Mouse (Mus musculus) embryonic facial prominence, embryonic 11.5 days (tissue): ENCODE measurements around the gene Slc15a5. TPM values are rescaled to one million over a fixed set of nuclear protein-coding genes. Genes with fewer than 3 reads are reported as not detected.

Source experiments
- ATAC-seq: fragments of 200-750 bp; cut with Nextera tagmentation; replicated peaks from 2 replicates; pipeline ENCODE4 v1.8.0; 2017; ENCODE audit warnings: low read depth; ENCODE audit not compliant: insufficient number of reproducible peaks, low FRiP score, low TSS enrichment
- DNase-seq: peaks from one replicate; pipeline ENCODE4 v3.0.0-alpha.2; 2015; ENCODE audit warnings: low spot score
- H3K27ac ChIP-seq: fragments of 300-500 bp; sonication (generic); replicated peaks from 2 replicates; pipeline ENCODE4 v1.5.1; 2014; ENCODE audit warnings: mild to moderate bottlenecking, low read depth, low read length, control low read depth
- H3K27me3 ChIP-seq: fragments of 300-500 bp; sonication (generic); 2 replicates; pipeline ENCODE4 v1.6.1; 2014; ENCODE audit warnings: mild to moderate bottlenecking, low read length, moderate library complexity, mixed read lengths; ENCODE audit not compliant: control insufficient read depth, insufficient read depth
- H3K36me3 ChIP-seq: fragments of 300-500 bp; sonication (generic); replicated peaks from 2 replicates; pipeline ENCODE4 v1.6.1; 2014; ENCODE audit warnings: low read depth, mild to moderate bottlenecking, low read length, moderate library complexity, mixed read lengths; ENCODE audit not compliant: control insufficient read depth, insufficient read depth
- H3K4me1 ChIP-seq: fragments of 300-500 bp; sonication (generic); 2 replicates; pipeline ENCODE4 v1.6.1; 2014; ENCODE audit warnings: low read length, mixed read lengths; ENCODE audit not compliant: control insufficient read depth, insufficient read depth
- H3K4me2 ChIP-seq: fragments of 300-500 bp; sonication (generic); 2 replicates; pipeline ENCODE4 v1.6.1; 2014; ENCODE audit warnings: low read depth, mild to moderate bottlenecking, control low read depth, low read length, moderate library complexity
- H3K4me3 ChIP-seq: fragments of 300-500 bp; sonication (generic); 2 replicates; pipeline ENCODE4 v1.5.1; 2014; ENCODE audit warnings: low read depth, low read length, control low read depth
- H3K9ac ChIP-seq: fragments of 300-500 bp; sonication (generic); replicated peaks from 2 replicates; pipeline ENCODE4 v1.6.1; 2014; ENCODE audit warnings: mild to moderate bottlenecking, control low read depth, low read length
- H3K9me3 ChIP-seq: fragments of 300-500 bp; sonication (generic); replicated peaks from 2 replicates; pipeline ENCODE4 v1.6.1; 2016; ENCODE audit warnings: mild to moderate bottlenecking, low read length, inconsistent platforms, mixed read lengths; ENCODE audit not compliant: control insufficient read depth
- WGBS: fragments of 180-500 bp; shearing (Covaris S2); extraction: QIAGEN DNeasy Blood & Tissue Kit; methylation state at CpG from one replicate; pipeline ENCODE4 v1.1.7; 2014; 5-methylcytosine and 5-hydroxymethylcytosine counted together
- polyA plus RNA-seq: library from polyadenylated mRNA; unstranded; fragments of >200 nt; fragmentation: Nextera tagmentation; extraction: Ambion mirVana; gene quantifications from 2 replicates; pipeline ENCODE4 v1.2.1, GENCODE M21; 2014

Slc15a5 gene
- polyA plus RNA-seq, 1 experiment from 2014 or later, result not detected

DNA sequence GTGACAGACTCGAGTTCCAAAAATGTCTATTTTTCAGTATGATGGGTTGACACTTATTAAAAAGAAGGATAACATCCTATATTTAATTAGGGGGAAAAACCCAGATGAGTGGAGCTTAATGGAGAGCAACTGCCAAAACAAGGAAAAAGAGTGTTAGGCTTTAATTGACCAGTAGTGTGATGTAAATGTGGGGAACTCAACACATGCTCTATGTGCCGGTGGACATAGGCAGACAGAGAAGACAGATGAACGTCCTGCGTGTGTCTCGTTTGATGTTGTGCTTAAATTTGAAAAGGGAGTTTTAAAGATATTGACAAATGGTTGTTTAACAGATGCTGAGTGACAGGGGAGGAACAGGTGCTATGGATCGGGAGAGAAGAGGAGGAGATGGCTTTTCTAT is 72.0 kb downstream of the Slc15a5 start:
- Histone ChIP-seq H3K9me3 (no peaks in the 10 kb centered on the region), H3K4me3 (no peak overlapping the region), H3K27ac (no peak overlapping the region), H3K4me2 (no peak overlapping the region), H3K9ac (no peak overlapping the region), H3K4me1 (no peaks in the 10 kb centered on the region), H3K27me3 (no peaks in the 10 kb centered on the region), H3K36me3 (no peaks in the 10 kb centered on the region)
- 88% methylated on average over 6 of the region's 6 CpGs for WGBS
- no peak for ATAC-seq
- no peak for DNase-seq

DNA sequence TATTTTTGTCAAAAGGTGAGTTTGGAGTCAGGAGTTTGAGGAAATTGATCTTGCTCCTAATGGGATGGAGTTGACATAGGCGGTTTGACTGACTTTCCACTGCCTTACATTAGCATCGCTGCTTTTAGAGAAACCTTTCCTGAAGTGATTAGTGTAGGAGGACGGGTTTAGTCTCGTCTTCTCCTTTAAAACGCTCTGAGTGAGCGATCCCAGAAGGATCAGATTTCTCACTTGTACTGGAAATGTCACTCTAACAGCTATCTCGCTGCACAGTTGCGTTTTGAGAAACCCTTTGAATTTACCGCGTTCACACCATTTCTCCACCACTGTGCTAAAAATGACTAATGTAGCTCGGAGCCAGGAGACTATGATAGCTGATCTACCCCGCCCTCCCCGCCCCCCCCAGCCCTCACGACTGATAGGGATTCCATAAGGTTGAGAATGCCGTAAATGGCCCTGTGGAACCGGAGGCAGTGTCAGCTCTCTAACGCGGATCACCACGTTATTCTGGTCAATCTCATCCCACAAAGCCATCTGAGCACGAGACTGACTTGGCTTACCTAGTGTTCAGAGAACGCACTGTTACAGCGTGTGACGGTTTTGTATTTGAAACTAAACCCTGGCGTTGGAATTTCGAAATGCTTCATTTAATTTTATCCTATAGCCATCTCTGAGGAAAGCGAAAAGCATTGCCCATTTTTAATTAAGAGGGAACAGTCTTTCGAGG is 73.0 kb downstream of the Slc15a5 start:
- ATAC-seq (peak; percentile 56; the same call in 1 of the 2 replicates), DNase-seq (peak; percentile 9)
- Histone ChIP-seq H3K9ac (no peak overlapping the region), H3K9me3 (no peaks in the 10 kb centered on the region), H3K27me3 (no peaks in the 10 kb centered on the region), H3K4me1 (no peaks in the 10 kb centered on the region), H3K27ac (no peak overlapping the region), H3K36me3 (no peaks in the 10 kb centered on the region), H3K4me3 (no peak overlapping the region), H3K4me2 (no peak overlapping the region)
- WGBS, result 75% methylated on average over 27 of the region's 27 CpGs

DNA sequence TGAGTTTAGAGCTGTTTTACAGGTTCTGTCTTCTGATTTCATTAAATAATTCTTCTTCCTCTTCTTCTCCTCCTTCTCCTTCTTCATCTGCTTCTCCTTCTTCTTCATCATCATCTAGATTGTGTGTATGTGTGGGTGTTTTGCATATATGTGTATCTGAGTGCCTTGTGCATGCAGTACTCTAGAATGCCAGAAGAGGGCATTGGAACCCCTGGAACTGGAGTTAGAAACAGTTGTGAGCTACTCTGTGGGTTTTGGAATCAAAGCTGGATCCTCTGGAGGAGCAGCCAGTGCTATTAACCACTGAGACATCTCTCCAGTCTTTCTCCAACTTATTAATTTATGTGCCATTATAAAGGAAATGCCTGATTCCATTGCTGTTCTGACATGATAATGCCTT is 89.9 kb downstream of the Slc15a5 start:
- no peaks in the 10 kb centered on the region for H3K27me3 ChIP-seq
- no peaks in the 10 kb centered on the region for H3K4me1 ChIP-seq
- ATAC-seq (no peak), DNase-seq (peak; percentile 23)
- H3K9me3 ChIP-seq, result no peaks in the 10 kb centered on the region
- no peak overlapping the region for H3K27ac ChIP-seq
- H3K9ac ChIP-seq, result no peak overlapping the region
- no peaks in the 10 kb centered on the region for H3K36me3 ChIP-seq
- no peak overlapping the region for H3K4me2 ChIP-seq
- H3K4me3 ChIP-seq, result no peak overlapping the region

DNA sequence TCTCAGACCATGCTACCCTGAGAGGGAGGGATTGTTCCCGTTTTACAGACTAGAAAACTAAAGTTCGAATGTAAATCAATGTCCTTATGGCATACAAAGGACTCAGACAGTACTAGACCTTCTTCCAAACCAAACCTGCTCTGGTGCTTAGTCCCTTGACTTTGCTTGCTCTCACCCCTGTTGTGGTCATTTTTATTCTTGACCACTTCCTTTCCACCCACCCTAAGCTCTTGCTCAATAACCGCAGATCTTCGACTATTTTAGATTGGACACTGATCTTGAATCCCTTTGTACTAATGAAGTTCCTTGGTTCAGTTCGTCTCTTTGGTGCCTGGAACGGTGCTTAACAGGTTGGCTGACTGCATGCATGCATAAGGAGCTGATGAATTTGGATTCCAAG is 94.5 kb downstream of the Slc15a5 start:
- H3K27me3 ChIP-seq, result no peaks in the 10 kb centered on the region
- no peaks in the 10 kb centered on the region for H3K36me3 ChIP-seq
- H3K9ac ChIP-seq, result no peak overlapping the region
- no peaks in the 10 kb centered on the region for H3K9me3 ChIP-seq
- WGBS, result 90% methylated on average over 6 of the region's 6 CpGs
- DNase-seq (no peak), ATAC-seq (no peak)
- H3K4me3 ChIP-seq, result no peak overlapping the region
- no peaks in the 10 kb centered on the region for H3K4me1 ChIP-seq
- H3K4me2 ChIP-seq, result no peak overlapping the region
- no peak overlapping the region for H3K27ac ChIP-seq

DNA sequence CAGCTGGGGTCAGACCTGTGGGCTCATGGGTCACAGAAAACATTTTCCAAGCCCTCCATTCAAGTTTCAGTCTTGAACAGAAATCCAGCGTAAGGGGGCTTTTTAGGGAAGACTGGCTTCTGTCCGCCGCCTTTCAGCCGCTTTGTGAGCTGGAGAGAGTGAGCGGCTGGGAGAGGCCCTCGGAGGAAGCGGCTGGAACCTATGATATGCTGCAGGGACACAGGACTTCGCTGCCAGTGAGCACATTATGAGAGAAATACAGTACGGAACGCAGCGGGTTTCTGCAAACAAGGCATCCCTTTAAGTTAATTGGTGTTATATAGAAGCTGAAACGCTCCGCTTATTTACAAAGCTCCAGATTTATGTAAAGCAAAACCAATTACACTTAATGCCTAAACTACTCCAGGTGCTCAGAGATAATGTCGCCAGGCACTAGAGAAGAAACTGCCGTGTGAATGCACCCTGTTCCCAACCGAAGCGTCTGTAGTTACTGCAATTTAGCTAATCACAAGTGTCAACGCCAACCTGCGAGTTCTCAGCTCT is 97.5 kb downstream of the Slc15a5 start:
- H3K36me3 ChIP-seq, result no peaks in the 10 kb centered on the region
- H3K9ac ChIP-seq, result no peak overlapping the region
- no peaks in the 10 kb centered on the region for H3K27me3 ChIP-seq
- H3K4me3 ChIP-seq, result no peak overlapping the region
- no peaks in the 10 kb centered on the region for H3K9me3 ChIP-seq
- no peak overlapping the region for H3K27ac ChIP-seq
- ATAC-seq (no peak), DNase-seq (peak; percentile 44)
- H3K4me1 ChIP-seq, result no peaks in the 10 kb centered on the region
- H3K4me2 ChIP-seq, result no peak overlapping the region
- WGBS, result 46% methylated on average over 19 of the region's 19 CpGs

DNA sequence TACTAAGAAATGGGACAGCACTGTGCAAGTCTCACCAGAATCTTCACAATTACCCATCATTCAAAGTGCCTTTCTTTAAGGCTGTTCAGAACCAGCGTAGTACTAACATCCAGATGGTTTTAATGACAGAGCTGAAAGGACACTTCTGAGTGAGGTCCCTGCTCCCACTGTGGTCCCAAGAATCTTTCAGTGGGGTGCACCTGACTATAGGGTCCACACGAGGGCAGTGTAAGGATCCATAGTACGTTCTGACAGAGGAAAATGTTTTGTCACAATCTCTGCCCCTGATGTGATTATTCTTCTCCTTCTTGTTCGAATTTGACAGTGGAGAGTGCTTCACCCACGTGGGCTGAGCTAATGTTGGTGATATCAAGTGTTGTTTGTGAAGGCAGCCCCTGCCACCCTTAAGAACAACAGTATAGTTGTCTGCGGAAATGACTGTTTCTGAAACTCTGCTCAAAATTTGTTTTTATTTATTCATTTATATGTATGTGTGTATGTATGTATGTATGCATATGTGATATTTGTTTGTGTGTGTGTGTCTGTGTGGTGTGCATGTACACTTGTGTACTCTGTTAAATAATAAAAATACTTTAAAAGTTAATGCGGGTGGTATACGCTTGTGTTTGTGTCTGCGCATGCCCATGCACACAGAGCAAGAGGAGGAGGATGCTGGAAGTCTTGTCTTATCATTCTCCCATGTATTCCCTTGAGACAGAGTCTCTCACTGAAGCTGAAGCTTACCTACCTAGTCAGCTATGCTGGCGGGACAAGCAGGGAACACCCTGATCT is 98.6 kb downstream of the Slc15a5 start:
- whole genome bisulfite sequencing, result 75% methylated on average over 10 of the region's 10 CpGs
- ATAC-seq (no peak), DNase-seq (peak; percentile 45)
- Histone ChIP-seq H3K36me3 (no peaks in the 10 kb centered on the region), H3K27ac (no peak overlapping the region), H3K4me2 (no peak overlapping the region), H3K4me1 (no peaks in the 10 kb centered on the region), H3K4me3 (no peak overlapping the region), H3K9ac (no peak overlapping the region), H3K27me3 (no peaks in the 10 kb centered on the region), H3K9me3 (no peaks in the 10 kb centered on the region)

DNA sequence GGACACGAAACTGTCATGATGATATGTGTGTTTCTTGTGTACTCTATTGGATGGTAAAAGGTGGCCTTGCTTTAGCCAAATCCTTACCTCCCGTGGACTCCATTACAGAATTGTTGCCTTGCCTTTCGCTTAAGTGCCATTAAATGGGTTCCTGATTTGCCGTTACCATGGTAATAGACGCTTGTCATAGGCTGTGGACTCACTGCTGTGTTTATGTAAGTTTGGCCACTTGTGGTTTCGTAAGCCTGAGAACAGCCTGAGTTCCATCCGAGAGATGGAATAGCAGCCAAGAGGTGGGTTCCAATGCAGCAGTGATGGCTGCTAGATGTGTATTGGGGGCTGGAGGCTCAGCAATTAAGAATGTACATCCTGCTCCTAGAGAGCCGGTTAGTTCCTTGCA is 99.3 kb downstream of the Slc15a5 start:
- Histone ChIP-seq H3K9ac (no peak overlapping the region), H3K4me1 (no peaks in the 10 kb centered on the region), H3K9me3 (no peaks in the 10 kb centered on the region), H3K36me3 (no peaks in the 10 kb centered on the region), H3K27ac (no peak overlapping the region), H3K27me3 (no peaks in the 10 kb centered on the region), H3K4me2 (no peak overlapping the region), H3K4me3 (no peak overlapping the region)
- ATAC-seq, result no peak
- WGBS, result 65% methylated on average over 8 of the region's 8 CpGs
- DNase-seq, result no peak

DNA sequence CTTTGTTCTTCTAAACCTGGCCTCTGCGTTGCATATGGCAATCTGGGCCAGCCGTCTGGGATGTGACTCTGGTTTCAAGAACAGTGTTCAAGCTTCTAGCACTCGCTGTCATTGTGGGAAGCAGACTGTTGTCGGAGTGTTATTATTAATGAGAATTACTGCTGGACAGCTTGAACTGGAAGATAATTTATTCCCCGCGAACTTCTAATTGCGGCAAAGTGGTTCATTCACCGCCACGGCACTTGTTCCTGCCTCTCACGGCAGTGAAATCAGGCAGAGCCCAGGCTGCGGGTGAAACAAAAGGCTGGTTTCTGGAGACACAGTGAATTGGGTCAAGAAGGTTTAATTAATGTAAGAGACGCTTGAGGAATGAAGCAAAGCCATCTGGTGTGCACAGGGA is 99.9 kb downstream of the Slc15a5 start:
- ATAC-seq, result no peak
- H3K4me2 ChIP-seq, result no peak overlapping the region
- no peak for DNase-seq
- no peak overlapping the region for H3K4me3 ChIP-seq
- H3K4me1 ChIP-seq, result no peaks in the 10 kb centered on the region
- H3K27me3 ChIP-seq, result no peaks in the 10 kb centered on the region
- WGBS, result 75% methylated on average over 12 of the region's 12 CpGs
- H3K27ac ChIP-seq, result no peak overlapping the region
- no peaks in the 10 kb centered on the region for H3K36me3 ChIP-seq
- H3K9me3 ChIP-seq, result no peaks in the 10 kb centered on the region
- H3K9ac ChIP-seq, result no peak overlapping the region
